Mouse (Mus musculus): ENCODE data around the gene Sun5.

Sun5 gene

GRCm38 (mm10) chr2:153808146-153808545, 62.7 kb downstream of the Sun5 start:
- DNase-seq: no peak

- DNase-seq: peak; percentile 52
Measured at GRCm38 (mm10) chr2:153807464-153807863, 63.4 kb downstream of the Sun5 start.
